Mouse (Mus musculus) myocyte (in vitro differentiated cells): ENCODE data around the gene 1700047I17Rik2.
"Not testable (repeated sequence)": the region's sequence is repeated elsewhere in the genome, so short reads cannot be mapped to it uniquely, and the experiment has no call there.

Source experiments
- CEBPB ChIP-seq: IDR thresholded peaks from 2 replicates; pipeline ENCODE4 v1.6.1; 2011; ENCODE audit warnings: mild to moderate bottlenecking, moderate library complexity; ENCODE audit not compliant: poor library complexity, insufficient read depth, severe bottlenecking
- E2F4 ChIP-seq: IDR thresholded peaks from one replicate; pipeline ENCODE4 v1.6.1; 2011; ENCODE audit warnings: mild to moderate bottlenecking, control low read depth, moderate library complexity; ENCODE audit not compliant: insufficient read depth
- MAX ChIP-seq: IDR thresholded peaks from one replicate; pipeline ENCODE4 v1.6.1; 2011; ENCODE audit warnings: low read depth, mild to moderate bottlenecking, control low read depth
- MYOD1 ChIP-seq, 3 experiments: IDR thresholded peaks; one replicate each; pipeline ENCODE4 v1.6.1; 2011; ENCODE audit warnings: control low read depth in 2 of 3, low read depth in 2 of 3, mild to moderate bottlenecking in 2 of 3, moderate library complexity in 1 of 3; ENCODE audit not compliant: insufficient read length in 2 of 3, control insufficient read depth in 1 of 3
- MYOG ChIP-seq, 3 experiments: IDR thresholded peaks; one replicate each; pipeline ENCODE4 v1.6.1; 2011; ENCODE audit warnings: control low read depth in 2 of 3, low read depth in 2 of 3, mild to moderate bottlenecking in 2 of 3; ENCODE audit not compliant: insufficient read length in 2 of 3, control insufficient read depth in 1 of 3, insufficient read depth in 1 of 3
- POLR2A ChIP-seq: IDR thresholded peaks from one replicate; pipeline ENCODE4 v1.6.1; 2011; ENCODE audit warnings: low read depth, mild to moderate bottlenecking, control low read depth, moderate library complexity; ENCODE audit not compliant: insufficient read length
- POLR2AphosphoS2 ChIP-seq: IDR thresholded peaks from one replicate; pipeline ENCODE4 v1.6.1; 2011; ENCODE audit warnings: low read depth, control low read depth; ENCODE audit not compliant: insufficient read length
- REST ChIP-seq: IDR thresholded peaks from one replicate; pipeline ENCODE4 v1.6.1; 2011; ENCODE audit warnings: mild to moderate bottlenecking, control low read depth, moderate library complexity; ENCODE audit not compliant: insufficient read depth, insufficient read length
- SRF ChIP-seq: IDR thresholded peaks from one replicate; pipeline ENCODE4 v1.6.1; 2011; ENCODE audit warnings: low read depth; ENCODE audit not compliant: control insufficient read depth, insufficient read length
- TCF12 ChIP-seq: IDR thresholded peaks from one replicate; pipeline ENCODE4 v1.6.1; 2011; ENCODE audit warnings: mild to moderate bottlenecking, control low read depth; ENCODE audit not compliant: poor library complexity, insufficient read depth, severe bottlenecking
- TCF3 ChIP-seq: IDR thresholded peaks from one replicate; pipeline ENCODE4 v1.6.1; 2011; ENCODE audit warnings: low read depth, control low read depth; ENCODE audit not compliant: insufficient read length
- USF1 ChIP-seq: IDR thresholded peaks from one replicate; pipeline ENCODE4 v1.6.1; 2011; ENCODE audit warnings: low read depth, mild to moderate bottlenecking, control low read depth, moderate library complexity

- TF ChIP-seq MYOD1 (IDR thresholded peaks at IDR 0.05; ENCODE audit: control insufficient read depth in 1 of 3, insufficient read length in 2 of 3, low read depth in 2 of 3); MYOG (IDR thresholded peaks at IDR 0.05; ENCODE audit: control insufficient read depth in 1 of 3, insufficient read depth in 1 of 3, insufficient read length in 2 of 3, low read depth in 2 of 3); TCF12; POLR2A; MAX; USF1; TCF3; POLR2AphosphoS2; REST; E2F4; CEBPB; SRF: not testable (repeated sequence)
Observed at GRCm38 (mm10) chr12:55212944-55213343, 13.6 kb downstream of the 1700047I17Rik2 start.
